Mouse (Mus musculus) heart, adult 18-20 months (tissue): ENCODE results near the gene Ggps1. TPM values are rescaled to one million over a fixed set of nuclear protein-coding genes. Genes with fewer than 3 reads are reported as not detected.

Experiments used
- total RNA-seq, 2 experiments: library from RNA; stranded (reverse); gene quantifications; 2 replicates each; pipeline ENCODE4 v1.2.3; 2021

Gene Ggps1
- total RNA-seq, 2 experiments from 2014 or later, result 21.5 to 26.9 TPM

Other genes with a start within 250 kb of the Ggps1 start
- 10 to 100 TPM; 26.3 to 31.3 TPM for gene B3galnt2, start 109.0 kb downstream of the Ggps1 start, total RNA-seq
- gene Tbce, start 23.9 kb downstream of the Ggps1 start, total RNA-seq, result 10 to 100 TPM; 18.8 to 24.0 TPM
- 10 to 100 TPM; 18.4 to 21.7 TPM for gene Arid4b, start 256 bp downstream of the Ggps1 start, total RNA-seq